Mouse (Mus musculus) E14TG2a.4 (cell line): ENCODE data around the gene Tecpr1.

Source experiments
- H3K27me3 ChIP-seq: 2 replicates; pipeline ENCODE4 v1.6.1; 2014; ENCODE audit warnings: low read length, control low read depth; ENCODE audit not compliant: insufficient read depth
- H3K36me3 ChIP-seq: 2 replicates; pipeline ENCODE4 v1.6.1; 2014; ENCODE audit warnings: low read length, control low read depth; ENCODE audit not compliant: insufficient read depth
- H3K4me1 ChIP-seq: replicated peaks from 2 replicates; pipeline ENCODE4 v1.6.1; 2014; ENCODE audit warnings: low read depth, low read length, control low read depth
- H3K4me3 ChIP-seq: replicated peaks from 2 replicates; pipeline ENCODE4 v1.5.1; 2014; ENCODE audit warnings: mild to moderate bottlenecking, low read length
- H3K9me3 ChIP-seq: 2 replicates; pipeline ENCODE4 v1.6.1; 2014; ENCODE audit warnings: low read length, control low read depth
- CTCF ChIP-seq: conservative IDR thresholded peaks from 2 replicates; pipeline ENCODE4 v1.5.1; 2014; ENCODE audit warnings: low read length
- NANOG ChIP-seq: IDR thresholded peaks from 2 replicates; pipeline ENCODE4 v1.6.1; 2014; ENCODE audit warnings: borderline replicate concordance, low read length, mixed read lengths
- POU5F1 ChIP-seq: IDR thresholded peaks from 2 replicates; pipeline ENCODE4 v1.6.1; 2014; ENCODE audit warnings: low read length, borderline replicate concordance

Tecpr1 gene

GRCm38 (mm10) chr5:144255632-144256540 lies 32.5 kb upstream of the Tecpr1 start:
- H3K4me3 ChIP-seq, result peak overlapping the region; percentile 84
- peaks cover 46% of the 10 kb centered on the region for H3K36me3 ChIP-seq
- TF ChIP-seq NANOG (no peak), CTCF (no peak), POU5F1 (no peak)
- no peaks in the 10 kb centered on the region for H3K27me3 ChIP-seq
- peaks cover 67% of the 10 kb centered on the region for H3K4me1 ChIP-seq
- no peaks in the 10 kb centered on the region for H3K9me3 ChIP-seq

- Histone ChIP-seq H3K9me3 (peaks cover 3% of the 10 kb centered on the region), H3K27me3 (no peaks in the 10 kb centered on the region), H3K4me1 (peaks cover 58% of the 10 kb centered on the region), H3K36me3 (peaks cover 37% of the 10 kb centered on the region), H3K4me3 (peak overlapping the region; percentile 84)
- TF ChIP-seq NANOG (no peak), POU5F1 (no peak), CTCF (no peak)
Observed at GRCm38 (mm10) chr5:144254811-144255631, 31.6 kb upstream of the Tecpr1 start.

GRCm38 (mm10) chr5:144254122-144254810 lies 30.9 kb upstream of the Tecpr1 start:
- peaks cover 30% of the 10 kb centered on the region for H3K36me3 ChIP-seq
- H3K4me3 ChIP-seq, result peak overlapping the region; percentile 84
- TF ChIP-seq POU5F1 (no peak), NANOG (no peak), CTCF (no peak)

GRCm38 (mm10) chr5:144253212-144253611 lies 29.8 kb upstream of the Tecpr1 start:
- no peak overlapping the region for H3K4me3 ChIP-seq
- H3K36me3 ChIP-seq, result peaks cover 19% of the 10 kb centered on the region
- no peak for TF ChIP-seq CTCF
- no peak for TF ChIP-seq POU5F1
- no peak for TF ChIP-seq NANOG
- peaks cover 41% of the 10 kb centered on the region for H3K4me1 ChIP-seq
- H3K9me3 ChIP-seq, result peaks cover 6% of the 10 kb centered on the region
- no peaks in the 10 kb centered on the region for H3K27me3 ChIP-seq

More at GRCm38 (mm10) chr5:144254122-144254810, 30.9 kb upstream of the Tecpr1 start:
- Histone ChIP-seq H3K9me3 (peaks cover 6% of the 10 kb centered on the region), H3K27me3 (no peaks in the 10 kb centered on the region), H3K4me1 (peaks cover 52% of the 10 kb centered on the region)

- no peak for TF ChIP-seq NANOG
- no peak for TF ChIP-seq POU5F1
- no peak for TF ChIP-seq CTCF
- Histone ChIP-seq H3K4me1 (peaks cover 29% of the 10 kb centered on the region), H3K27me3 (no peaks in the 10 kb centered on the region), H3K36me3 (peaks cover 7% of the 10 kb centered on the region), H3K4me3 (no peak overlapping the region), H3K9me3 (peaks cover 6% of the 10 kb centered on the region)
Observed at GRCm38 (mm10) chr5:144251876-144252577, 28.6 kb upstream of the Tecpr1 start.

GRCm38 (mm10) chr5:144249871-144250270 lies 26.5 kb upstream of the Tecpr1 start:
- Histone ChIP-seq H3K9me3 (peaks cover 6% of the 10 kb centered on the region), H3K27me3 (no peaks in the 10 kb centered on the region), H3K4me3 (no peak overlapping the region), H3K36me3 (no peaks in the 10 kb centered on the region), H3K4me1 (peaks cover 18% of the 10 kb centered on the region)
- TF ChIP-seq NANOG (no peak), CTCF (peak; percentile 68), POU5F1 (no peak)

GRCm38 (mm10) chr5:144247906-144248585 lies 24.6 kb upstream of the Tecpr1 start:
- Histone ChIP-seq H3K27me3 (no peaks in the 10 kb centered on the region), H3K4me1 (peaks cover 5% of the 10 kb centered on the region; the same call in 1 of the 2 replicates), H3K36me3 (no peaks in the 10 kb centered on the region), H3K4me3 (no peak overlapping the region), H3K9me3 (peaks cover 6% of the 10 kb centered on the region)
- TF ChIP-seq POU5F1 (no peak), NANOG (no peak), CTCF (no peak)

GRCm38 (mm10) chr5:144247307-144247706 lies 23.9 kb upstream of the Tecpr1 start:
- TF ChIP-seq POU5F1, result no peak
- TF ChIP-seq NANOG, result no peak
- TF ChIP-seq CTCF, result no peak
- Histone ChIP-seq H3K9me3 (peaks cover 6% of the 10 kb centered on the region), H3K4me3 (no peak overlapping the region), H3K27me3 (no peaks in the 10 kb centered on the region), H3K36me3 (no peaks in the 10 kb centered on the region), H3K4me1 (peaks cover 10% of the 10 kb centered on the region; the same call in 1 of the 2 replicates)
